Mouse (Mus musculus) MEL (cell line): ENCODE data around the gene Mtch2. TPM values are rescaled to one million over a fixed set of nuclear protein-coding genes. Genes with fewer than 3 reads are reported as not detected.
A peak's percentile ranks its signal among the peaks of the same experiment; 100 is the strongest.
"Not testable (repeated sequence)": the region's sequence is repeated elsewhere in the genome, so short reads cannot be mapped to it uniquely, and the experiment has no call there.

Source experiments
- DNase-seq: peaks from one replicate; pipeline ENCODE4 v3.0.0; 2011; ENCODE audit warnings: low read depth, low spot score
- H3K27ac ChIP-seq: 2 replicates; pipeline ENCODE4 v1.5.1; 2012; ENCODE audit warnings: low read depth, mild to moderate bottlenecking, control low read depth, low read length, moderate library complexity; ENCODE audit not compliant: control insufficient read depth
- H3K27me3 ChIP-seq, 2 experiments: fragments of 150-350 bp in 1 of 2; sonication (generic) in 1 of 2; 2 replicates each; pipeline ENCODE4 v1.6.1; 2012; ENCODE audit warnings: low read length in 2 of 2, mild to moderate bottlenecking in 2 of 2, improper control_type of control experiment in 1 of 2, moderate library complexity in 1 of 2; ENCODE audit not compliant: insufficient read depth in 2 of 2, control insufficient read depth in 1 of 2
- H3K36me3 ChIP-seq, 2 experiments: 2 replicates each; pipeline ENCODE4 v1.6.1; 2012 to 2014; ENCODE audit warnings: low read length in 2 of 2, improper control_type of control experiment in 1 of 2, inconsistent platforms in 1 of 2, mild to moderate bottlenecking in 1 of 2; ENCODE audit not compliant: insufficient read depth in 2 of 2, control insufficient read depth in 1 of 2
- H3K4me1 ChIP-seq, 2 experiments: fragments of 150-350 bp in 1 of 2; sonication (generic) in 1 of 2; 2 replicates each; pipeline ENCODE4 v1.6.1; 2012; ENCODE audit warnings: low read length in 2 of 2, improper control_type of control experiment in 1 of 2, mild to moderate bottlenecking in 1 of 2; ENCODE audit not compliant: insufficient read depth in 2 of 2, control insufficient read depth in 1 of 2
- H3K4me3 ChIP-seq, 2 experiments: fragments of 150-350 bp in 1 of 2; sonication (generic) in 1 of 2; 2 replicates each; pipeline ENCODE4 v1.5.1; 2012; ENCODE audit warnings: low read depth in 2 of 2, low read length in 2 of 2, mild to moderate bottlenecking in 2 of 2, moderate library complexity in 2 of 2, control low read depth in 1 of 2, improper control_type of control experiment in 1 of 2; ENCODE audit not compliant: control insufficient read depth in 1 of 2, insufficient read depth in 1 of 2
- H3K79me2 ChIP-seq: 2 replicates; pipeline ENCODE4 v1.6.1; 2012; ENCODE audit warnings: mild to moderate bottlenecking, low read length, moderate library complexity; ENCODE audit not compliant: control insufficient read depth, poor library complexity, insufficient read depth
- H3K9ac ChIP-seq: 2 replicates; pipeline ENCODE4 v1.6.1; 2012; ENCODE audit warnings: low read depth, mild to moderate bottlenecking, control low read depth, low read length, moderate library complexity; ENCODE audit not compliant: control insufficient read depth, poor library complexity, severe bottlenecking
- H3K9me3 ChIP-seq: fragments of 150-350 bp; sonication (generic); replicated peaks from 2 replicates; pipeline ENCODE4 v1.6.1; 2012; ENCODE audit warnings: mild to moderate bottlenecking, low read length, improper control_type of control experiment, moderate library complexity; ENCODE audit not compliant: insufficient read depth
- CHD2 ChIP-seq: IDR thresholded peaks from 2 replicates; pipeline ENCODE4 v1.6.1; 2011; ENCODE audit warnings: low read length, improper control_type of control experiment
- ELF1 ChIP-seq: IDR thresholded peaks from 2 replicates; pipeline ENCODE4 v1.6.1; 2014; ENCODE audit warnings: low read depth, mild to moderate bottlenecking, inconsistent platforms, low read length, improper control_type of control experiment, moderate library complexity
- EP300 ChIP-seq, 2 experiments: IDR thresholded peaks; 2 replicates each; pipeline ENCODE4 v1.6.1; 2011; ENCODE audit warnings: improper control_type of control experiment in 2 of 2, low read length in 2 of 2, low read depth in 1 of 2, mild to moderate bottlenecking in 1 of 2
- ETS1 ChIP-seq: IDR thresholded peaks from 2 replicates; pipeline ENCODE4 v1.6.1; 2012; ENCODE audit warnings: low read depth, mild to moderate bottlenecking, inconsistent platforms, low read length, improper control_type of control experiment, moderate library complexity
- GABPA ChIP-seq: IDR thresholded peaks from 2 replicates; pipeline ENCODE4 v1.6.1; 2012; ENCODE audit warnings: low read depth, mild to moderate bottlenecking, inconsistent platforms, low read length, improper control_type of control experiment, moderate library complexity
- KAT2A ChIP-seq: conservative IDR thresholded peaks from 2 replicates; pipeline ENCODE4 v1.6.1; 2012; ENCODE audit warnings: low read depth, low read length, improper control_type of control experiment, inconsistent platforms
- MAZ ChIP-seq: IDR thresholded peaks from 2 replicates; pipeline ENCODE4 v1.6.1; 2012; ENCODE audit warnings: low read depth, mild to moderate bottlenecking, inconsistent platforms, low read length, improper control_type of control experiment
- MXI1 ChIP-seq: IDR thresholded peaks from 2 replicates; pipeline ENCODE4 v1.6.1; 2011; ENCODE audit warnings: mild to moderate bottlenecking, low read depth, low read length, improper control_type of control experiment
- NELFE ChIP-seq: IDR thresholded peaks from 2 replicates; pipeline ENCODE4 v1.6.1; 2011; ENCODE audit warnings: low read depth, low read length, improper control_type of control experiment
- RAD21 ChIP-seq: IDR thresholded peaks from 2 replicates; pipeline ENCODE4 v1.6.1; 2011; ENCODE audit warnings: mild to moderate bottlenecking, low read depth, low read length, improper control_type of control experiment
- RCOR1 ChIP-seq: IDR thresholded peaks from 2 replicates; pipeline ENCODE4 v1.6.1; 2012; ENCODE audit warnings: low read depth, mild to moderate bottlenecking, inconsistent platforms, low read length, improper control_type of control experiment
- SIN3A ChIP-seq: IDR thresholded peaks from 2 replicates; pipeline ENCODE4 v1.6.1; 2012; ENCODE audit warnings: low read length, improper control_type of control experiment, inconsistent platforms
- TAL1 ChIP-seq: IDR thresholded peaks from 2 replicates; pipeline ENCODE4 v1.6.1; 2012; ENCODE audit warnings: mild to moderate bottlenecking, inconsistent platforms, low read length, moderate library complexity, mixed read lengths
- TBP ChIP-seq: IDR thresholded peaks from 2 replicates; pipeline ENCODE4 v1.8.0; 2011; ENCODE audit warnings: low read depth, low read length, improper control_type of control experiment
- TCF12 ChIP-seq: IDR thresholded peaks from 2 replicates; pipeline ENCODE4 v1.6.1; 2014; ENCODE audit warnings: low read depth, mild to moderate bottlenecking, inconsistent platforms, low read length, improper control_type of control experiment, moderate library complexity
- UBTF ChIP-seq: IDR thresholded peaks from 2 replicates; pipeline ENCODE4 v1.6.1; 2012; ENCODE audit warnings: low read depth, mild to moderate bottlenecking, inconsistent platforms, low read length, improper control_type of control experiment, moderate library complexity, borderline replicate concordance; ENCODE audit not compliant: insufficient read depth
- USF2 ChIP-seq, 2 experiments: IDR thresholded peaks; 2 replicates each; pipeline ENCODE4 v1.6.1; 2011 to 2012; ENCODE audit warnings: improper control_type of control experiment in 2 of 2, low read length in 2 of 2, borderline replicate concordance in 1 of 2, inconsistent platforms in 1 of 2, low read depth in 1 of 2, mild to moderate bottlenecking in 1 of 2; ENCODE audit not compliant: insufficient read depth in 1 of 2
- ZC3H11A ChIP-seq: IDR thresholded peaks from 2 replicates; pipeline ENCODE4 v1.6.1; 2012; ENCODE audit warnings: low read depth, mild to moderate bottlenecking, inconsistent platforms, low read length, improper control_type of control experiment
- ZMIZ1 ChIP-seq: IDR thresholded peaks from 2 replicates; pipeline ENCODE4 v1.6.1; 2012; ENCODE audit warnings: low read depth, mild to moderate bottlenecking, inconsistent platforms, low read length, improper control_type of control experiment, moderate library complexity
- polyA plus RNA-seq, 2 experiments: library from polyadenylated mRNA; stranded (reverse) in 1 of 2; unstranded in 1 of 2; fragments of >175 nt in 1 of 2; fragments of >200 nt in 1 of 2; gene quantifications; 2 replicates each; pipeline versions ENCODE4 v1.2.1 to v1.2.4; 2012; ENCODE audit warnings: low replicate concordance in 2 of 2, low read depth in 1 of 2; ENCODE audit not compliant: insufficient read length in 2 of 2, insufficient read depth in 1 of 2, missing spikeins in 1 of 2
- total RNA-seq: library from RNA; depleted of rRNA; stranded (reverse); fragments of 300-350 nt; gene quantifications from 2 replicates; pipeline ENCODE4 v1.2.3, GENCODE M21; 2012

Gene Mtch2
- total and polyA plus RNA-seq, 3 experiments, result 85.7 to 167 TPM; not detected in 1

GRCm38 (mm10) chr2:90893673-90894298 is 46.8 kb downstream of the Mtch2 start (continued):
- TF ChIP-seq MAZ (no peak), CHD2 (no peak)

DNA sequence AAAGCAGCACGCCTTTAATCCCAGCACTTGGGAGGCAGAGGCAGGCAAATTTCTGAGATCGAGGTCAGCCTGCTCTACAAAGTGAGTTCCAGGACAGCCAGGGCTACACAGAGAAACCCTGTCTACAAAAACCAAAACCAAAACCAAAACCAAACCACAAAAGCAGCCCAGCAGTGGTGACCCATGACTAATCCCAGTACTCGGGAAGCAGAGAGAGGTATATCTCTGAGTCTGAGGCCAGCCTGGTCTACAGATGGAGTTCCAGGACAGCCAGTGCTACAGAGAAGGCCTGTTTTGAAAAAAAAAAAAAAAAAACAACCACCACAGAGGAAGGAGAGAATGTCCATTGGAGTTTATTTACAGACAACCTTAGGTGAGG is 47.3 kb downstream of the Mtch2 start:
- not testable (repeated sequence) for DNase-seq, H3K79me2 ChIP-seq, H3K27me3 ChIP-seq, H3K4me3 ChIP-seq, H3K9ac ChIP-seq, H3K9me3 ChIP-seq
- Histone ChIP-seq H3K27ac (peak overlapping the region; percentile 67), H3K4me1 (peaks cover 8 to 25% of the 10 kb centered on the region in 2 experiments), H3K36me3 (peaks cover 4 to 22% of the 10 kb centered on the region in 2 experiments; a peak in 3 of 4 replicates)

DNA sequence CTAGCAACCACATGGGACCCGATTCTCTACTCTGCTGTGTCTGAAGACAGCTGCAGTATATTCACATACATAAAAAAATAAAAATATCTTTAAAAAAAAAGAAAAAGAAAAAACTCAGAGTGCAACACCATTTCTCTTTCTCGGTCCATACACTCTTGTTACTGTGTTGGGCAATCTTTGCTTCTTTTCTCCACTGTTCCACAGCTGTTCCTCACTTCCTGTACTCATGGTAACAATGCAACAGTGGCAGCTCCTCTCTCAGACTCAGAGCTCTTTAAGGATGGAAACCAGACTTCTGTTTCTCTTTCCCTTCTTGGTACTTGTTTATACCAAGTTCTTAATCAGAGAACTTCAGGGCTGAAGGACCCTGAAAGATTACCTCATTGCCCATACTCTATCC is 56.4 kb downstream of the Mtch2 start:
- Histone ChIP-seq H3K4me1 (peaks cover 0 to 8% of the 10 kb centered on the region in 2 experiments; a peak in 2 of 4 replicates), H3K9ac (peak overlapping the region; percentile 91; the same call in 1 of the 2 replicates), H3K9me3 (no peaks in the 10 kb centered on the region), H3K27me3 (no peaks in the 10 kb centered on the region), H3K36me3 (peaks cover 5 to 16% of the 10 kb centered on the region in 2 experiments)
- TF ChIP-seq TAL1 (no peak), RCOR1 (no peak), MXI1 (no peak), SIN3A (no peak), ZMIZ1 (no peak), ETS1 (no peak), ZC3H11A (no peak), KAT2A (no peak), EP300 (IDR thresholded peaks at IDR 0.05; ENCODE audit: low read depth in 1 of 2, low read length in 2 of 2) (no peak), RAD21 (no peak), ELF1 (no peak), GABPA (no peak), USF2 (IDR thresholded peaks at IDR 0.05; ENCODE audit: borderline replicate concordance in 1 of 2, insufficient read depth in 1 of 2, low read depth in 1 of 2, low read length in 2 of 2) (no peak), TBP (no peak), MAZ (no peak), TCF12 (no peak), UBTF (no peak), NELFE (no peak), CHD2 (no peak)
- TF ChIP-seq, all 39 proteins: peak for 0
- no peak for DNase-seq
- Histone ChIP-seq H3K4me3 (peak overlapping the region; percentile 74 to 91), H3K79me2 (peaks cover 19% of the 10 kb centered on the region), H3K27ac (no peak overlapping the region)
